Comparison of ENCODE assay signal across 11 mouse cellular contexts in genomic region chr10:127325454-127326016, GRCm38 (mm10). TPM values are rescaled to one million over a fixed set of nuclear protein-coding genes. Genes with fewer than 3 reads are reported as not detected.
A peak's percentile ranks its signal among the peaks of the same experiment; 100 is the strongest.
DNase-seq lines count a peak whose midpoint lies in the region; ATAC-seq and TF ChIP-seq lines count a peak whose summit lies in the region.
"Had no signal": no experiment of that assay in that cellular context is flagged by ENCODE, and none has a peak within 500 bp of the region (broad histone marks: within the 10 kb centered on the region; RNA-seq: fewer than 3 reads in every experiment).

No protein-coding gene starts in this region.

- no peaks in the 10 kb centered on the region for H3K9me3 ChIP-seq in kidney, postnatal 0 days (replicated peaks; ENCODE audit: low read length)
- no peaks in the 10 kb centered on the region for H3K9me3 ChIP-seq in embryonic facial prominence, embryonic 13.5 days
- H3K9me3 ChIP-seq in limb, embryonic 12.5 days: no peaks in the 10 kb centered on the region
- H3K9me3 ChIP-seq in stomach, embryonic 15.5 days: no peaks in the 10 kb centered on the region

- H3K4me2 ChIP-seq in kidney, postnatal 0 days (ENCODE audit: low read length): peak overlapping the region; percentile 89; the same call in 1 of the 2 replicates
- peak overlapping the region; percentile 87 for H3K4me2 ChIP-seq in embryonic facial prominence, embryonic 13.5 days
- H3K4me2 ChIP-seq in limb, embryonic 12.5 days: peak overlapping the region; percentile 95
- H3K4me2 ChIP-seq in stomach, embryonic 15.5 days: peak overlapping the region; percentile 93

- peaks cover 22% of the 10 kb centered on the region; the same call in 1 of the 2 replicates for H3K27me3 ChIP-seq in kidney, postnatal 0 days (ENCODE audit: insufficient read depth, low read length)
- peaks cover 98% of the 10 kb centered on the region for H3K27me3 ChIP-seq in embryonic facial prominence, embryonic 13.5 days
- H3K27me3 ChIP-seq in limb, embryonic 12.5 days: peaks cover 79% of the 10 kb centered on the region
- H3K27me3 ChIP-seq in stomach, embryonic 15.5 days (replicated peaks): peaks cover 27% of the 10 kb centered on the region; the same call in 1 of the 2 replicates

- peaks cover 10% of the 10 kb centered on the region for H3K4me1 ChIP-seq in kidney, postnatal 0 days (replicated peaks; ENCODE audit: insufficient read depth, low read length)
- H3K4me1 ChIP-seq in embryonic facial prominence, embryonic 13.5 days: peaks cover 16% of the 10 kb centered on the region
- peaks cover 21% of the 10 kb centered on the region for H3K4me1 ChIP-seq in limb, embryonic 12.5 days (replicated peaks)
- peaks cover 17% of the 10 kb centered on the region for H3K4me1 ChIP-seq in stomach, embryonic 15.5 days

- H3K27ac ChIP-seq in kidney, postnatal 0 days: no peak overlapping the region
- H3K27ac ChIP-seq in embryonic facial prominence, embryonic 13.5 days: no peak overlapping the region
- H3K27ac ChIP-seq in limb, embryonic 12.5 days: no peak overlapping the region
- no peak overlapping the region for H3K27ac ChIP-seq in stomach, embryonic 15.5 days

- H3K36me3 ChIP-seq in kidney, postnatal 0 days (ENCODE audit: insufficient read depth, low read length): no peaks in the 10 kb centered on the region
- peaks cover 7% of the 10 kb centered on the region for H3K36me3 ChIP-seq in embryonic facial prominence, embryonic 13.5 days
- H3K36me3 ChIP-seq in limb, embryonic 12.5 days: peaks cover 10% of the 10 kb centered on the region
- 0 out of 2 replicates have a peak, but pooled peaks cover 7% of the 10 kb centered on the region for H3K36me3 ChIP-seq in stomach, embryonic 15.5 days

- TF ChIP-seq CTCF in kidney, postnatal 0 days (IDR thresholded peaks at IDR 0.05; ENCODE audit: low read depth): no peak

- no peak for ATAC-seq in kidney, postnatal 0 days (replicated peaks; ENCODE audit: low FRiP score, low read depth)
- no peak for ATAC-seq in embryonic facial prominence, embryonic 13.5 days (ENCODE audit: insufficient number of reproducible peaks, insufficient read depth, low FRiP score, low TSS enrichment, low read depth)
- no peak for ATAC-seq in limb, embryonic 12.5 days (ENCODE audit: insufficient number of reproducible peaks, insufficient read depth, low FRiP score, low TSS enrichment, low read depth)
- ATAC-seq in stomach, embryonic 15.5 days (ENCODE audit: insufficient read depth, low FRiP score, low read depth): no peak; the same call in 1 of the 2 replicates
- no peak for ATAC-seq in megakaryocyte-erythroid progenitor cell, adult 5-6 weeks (replicated peaks; ENCODE audit: low FRiP score, low TSS enrichment, poor library complexity, severe bottlenecking)

- H3K4me3 ChIP-seq in kidney, postnatal 0 days (replicated peaks; ENCODE audit: low read depth, low read length): peak overlapping the region; percentile 41; the same call in 1 of the 2 replicates
- peak overlapping the region; percentile 52 for H3K4me3 ChIP-seq in embryonic facial prominence, embryonic 13.5 days
- peak overlapping the region; percentile 56 for H3K4me3 ChIP-seq in limb, embryonic 12.5 days (replicated peaks)
- peak overlapping the region; percentile 46 for H3K4me3 ChIP-seq in stomach, embryonic 15.5 days (replicated peaks)

- H3K9ac ChIP-seq in kidney, postnatal 0 days (ENCODE audit: low read depth, low read length): peak overlapping the region; percentile 52
- H3K9ac ChIP-seq in embryonic facial prominence, embryonic 13.5 days: peak overlapping the region; percentile 69
- H3K9ac ChIP-seq in limb, embryonic 12.5 days (replicated peaks): peak overlapping the region; percentile 66; the same call in 1 of the 2 replicates
- H3K9ac ChIP-seq in stomach, embryonic 15.5 days: no peak overlapping the region

- 34% methylated on average over 14 of the region's 14 CpGs for WGBS in kidney, postnatal 0 days
- WGBS in embryonic facial prominence, embryonic 13.5 days: 30% methylated on average over 14 of the region's 14 CpGs
- WGBS in limb, embryonic 12.5 days: 19% methylated on average over 14 of the region's 14 CpGs
- WGBS in stomach, embryonic 15.5 days: 37% methylated on average over 14 of the region's 14 CpGs

- no peak for DNase-seq in kidney, postnatal 0 days (ENCODE audit: low spot score)
- no peak for DNase-seq in kidney, adult 8-10 months
- no peak for DNase-seq in urinary bladder, postnatal 14 days (ENCODE audit: low spot score)
- no peak for DNase-seq in left cerebral cortex, adult 8-10 months (ENCODE audit: low spot score in 2 of 2)

RNA-seq across cellular contexts. Expression of gene Arhgap9, which starts 3.8 kb away (rescaled TPM):
- polyA plus RNA-seq in kidney, postnatal 0 days (2015; fragmentation: Nextera tagmentation; extraction: Ambion mirVana): 3.7 and 3.8 TPM in 2 replicates
- 3.1 and 3.4 TPM in 2 replicates for polyA plus RNA-seq in embryonic facial prominence, embryonic 13.5 days (2015; fragmentation: Nextera tagmentation; extraction: Ambion mirVana)
- polyA plus RNA-seq in limb, embryonic 12.5 days (2016; fragmentation: Nextera tagmentation; extraction: Ambion mirVana): 5.7 and 6.5 TPM in 2 replicates
- polyA plus RNA-seq in stomach, embryonic 15.5 days (2015; fragmentation: Nextera tagmentation; extraction: Ambion mirVana): 5.6 and 6.3 TPM in 2 replicates
- total RNA-seq in left cerebral cortex, adult 8-10 months (2022): 1 to 10 TPM in 2 of 4 experiments, under 1 TPM in 2; 0.74 to 2.6 (median 1.6) TPM
- 20.9 and 31.7 TPM in 2 replicates for total RNA-seq in megakaryocyte-erythroid progenitor cell, adult 5-6 weeks (2014; fragmentation: Nextera tagmentation)
- 10.5 and 10.8 TPM in 2 replicates for total RNA-seq in megakaryocyte-erythroid progenitor cell, adult 5-6 weeks (2017)

RNA-seq across cellular contexts. Expression of gene Mars, which starts 13.9 kb away (rescaled TPM):
- 99.1 and 103 TPM in 2 replicates for polyA plus RNA-seq in kidney, postnatal 0 days (2015; fragmentation: Nextera tagmentation; extraction: Ambion mirVana)
- 113 and 128 TPM in 2 replicates for polyA plus RNA-seq in embryonic facial prominence, embryonic 13.5 days (2015; fragmentation: Nextera tagmentation; extraction: Ambion mirVana)
- polyA plus RNA-seq in limb, embryonic 12.5 days (2016; fragmentation: Nextera tagmentation; extraction: Ambion mirVana): 144 and 145 TPM in 2 replicates
- 109 and 110 TPM in 2 replicates for polyA plus RNA-seq in stomach, embryonic 15.5 days (2015; fragmentation: Nextera tagmentation; extraction: Ambion mirVana)
- total RNA-seq in left cerebral cortex, adult 8-10 months (2022): 10 to 100 TPM; 54.2 to 61.3 (median 56.8) TPM
- 135 and 140 TPM in 2 replicates for total RNA-seq in megakaryocyte-erythroid progenitor cell, adult 5-6 weeks (2014; fragmentation: Nextera tagmentation)
- total RNA-seq in megakaryocyte-erythroid progenitor cell, adult 5-6 weeks (2017): 213 and 264 TPM in 2 replicates

RNA-seq across cellular contexts. Expression of gene Gli1, which starts 16.2 kb away (rescaled TPM):
- polyA plus RNA-seq in kidney, postnatal 0 days (2015; fragmentation: Nextera tagmentation; extraction: Ambion mirVana): 3.3 and 4.1 TPM in 2 replicates
- polyA plus RNA-seq in embryonic facial prominence, embryonic 13.5 days (2015; fragmentation: Nextera tagmentation; extraction: Ambion mirVana): 17.5 and 19.8 TPM in 2 replicates
- 11.0 and 14.2 TPM in 2 replicates for polyA plus RNA-seq in limb, embryonic 12.5 days (2016; fragmentation: Nextera tagmentation; extraction: Ambion mirVana)
- 9.1 and 10.1 TPM in 2 replicates for polyA plus RNA-seq in stomach, embryonic 15.5 days (2015; fragmentation: Nextera tagmentation; extraction: Ambion mirVana)
- total RNA-seq in left cerebral cortex, adult 8-10 months (2022): 1 to 10 TPM; 2.9 to 5.4 (median 3.2) TPM
- not detected in 2 replicates for total RNA-seq in megakaryocyte-erythroid progenitor cell, adult 5-6 weeks (2014; fragmentation: Nextera tagmentation)
- total RNA-seq in megakaryocyte-erythroid progenitor cell, adult 5-6 weeks (2017): not detected in 2 replicates
- total RNA-seq: monocyte, adult 5-6 weeks had no signal

RNA-seq across cellular contexts. Expression of gene Inhbe, which starts 28.7 kb away (rescaled TPM):
- polyA plus RNA-seq in kidney, postnatal 0 days (2015; fragmentation: Nextera tagmentation; extraction: Ambion mirVana): not detected in 2 replicates
- polyA plus RNA-seq in embryonic facial prominence, embryonic 13.5 days (2015; fragmentation: Nextera tagmentation; extraction: Ambion mirVana): 0.07 TPM in 1 of 2 replicates, not detected in the other
- polyA plus RNA-seq in limb, embryonic 12.5 days (2016; fragmentation: Nextera tagmentation; extraction: Ambion mirVana): 0.04 and 0.08 TPM in 2 replicates
- 0.05 TPM in 1 of 2 replicates, not detected in the other for polyA plus RNA-seq in stomach, embryonic 15.5 days (2015; fragmentation: Nextera tagmentation; extraction: Ambion mirVana)
- total RNA-seq in left cerebral cortex, adult 8-10 months (2022): under 1 TPM; 0.09 to 0.18 (median 0.16) TPM
- total RNA-seq in megakaryocyte-erythroid progenitor cell, adult 5-6 weeks (2014; fragmentation: Nextera tagmentation): not detected in 2 replicates
- not detected in 2 replicates for total RNA-seq in megakaryocyte-erythroid progenitor cell, adult 5-6 weeks (2017)
- total RNA-seq: adrenal gland, adult 2 months; gastrocnemius, adult 8-10 months; monocyte, adult 5-6 weeks had no signal

RNA-seq across cellular contexts. Expression of gene Mbd6, which starts 36.7 kb away (rescaled TPM):
- polyA plus RNA-seq in kidney, postnatal 0 days (2015; fragmentation: Nextera tagmentation; extraction: Ambion mirVana): 10.5 and 10.7 TPM in 2 replicates
- polyA plus RNA-seq in embryonic facial prominence, embryonic 13.5 days (2015; fragmentation: Nextera tagmentation; extraction: Ambion mirVana): 14.9 and 19.2 TPM in 2 replicates
- polyA plus RNA-seq in limb, embryonic 12.5 days (2016; fragmentation: Nextera tagmentation; extraction: Ambion mirVana): 17.2 and 19.8 TPM in 2 replicates
- 18.6 and 19.4 TPM in 2 replicates for polyA plus RNA-seq in stomach, embryonic 15.5 days (2015; fragmentation: Nextera tagmentation; extraction: Ambion mirVana)
- 10 to 100 TPM; 32.5 to 53.7 (median 44.4) TPM for total RNA-seq in left cerebral cortex, adult 8-10 months (2022)
- 42.8 and 72.8 TPM in 2 replicates for total RNA-seq in megakaryocyte-erythroid progenitor cell, adult 5-6 weeks (2014; fragmentation: Nextera tagmentation)
- 2.7 and 3.8 TPM in 2 replicates for total RNA-seq in megakaryocyte-erythroid progenitor cell, adult 5-6 weeks (2017)
